Mouse (Mus musculus) thymus, adult 18-20 months (tissue): ENCODE measurements around the gene Osbpl7.

ENCODE experiments used
- DNase-seq, 2 experiments: peaks; one replicate each; pipeline ENCODE4 v3.0.0; 2022; ENCODE audit warnings: mixed read lengths in 2 of 2

The Osbpl7 gene

DNA sequence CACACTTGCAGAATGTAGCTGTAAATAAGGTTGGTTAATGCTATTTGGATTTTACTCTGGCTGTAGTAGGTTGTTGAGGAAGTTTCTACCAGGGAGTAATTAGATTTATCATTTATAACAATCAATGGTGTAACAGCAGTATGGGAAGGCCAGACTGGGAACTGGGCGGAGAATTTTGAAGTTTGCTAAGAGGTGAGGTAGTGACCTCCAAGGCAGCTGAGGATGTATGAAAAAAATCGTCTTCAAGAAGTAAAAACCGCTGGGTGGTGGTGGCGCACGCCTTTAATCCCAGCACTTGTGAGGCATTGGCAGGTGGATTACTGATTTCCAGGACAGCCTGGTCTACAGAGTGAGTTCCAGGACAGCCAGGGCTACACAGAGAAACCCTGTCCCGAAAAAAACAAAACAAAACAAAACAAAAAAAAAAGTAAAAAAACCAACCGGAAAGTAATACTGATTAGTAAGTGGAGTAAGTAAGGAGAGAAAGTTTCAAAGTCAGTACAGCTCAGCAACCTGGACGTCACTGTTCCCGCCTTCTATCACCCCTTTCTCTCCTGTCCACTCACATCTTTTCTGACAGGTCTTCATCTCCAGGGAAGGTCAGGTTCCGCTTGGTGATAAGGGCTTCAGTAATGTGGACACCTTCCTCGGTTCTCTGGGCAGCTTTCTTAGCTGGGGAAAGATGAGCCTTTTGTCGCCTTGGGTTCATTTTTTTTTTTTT, 10.0 kb upstream of the Osbpl7 start:
- no peak for DNase-seq

GRCm38 (mm10) chr11:97041022-97041899, 9.2 kb upstream of the Osbpl7 start, which contains the start of the genes Lrrc46 and Mrpl10:
Gene Lrrc46 (minus strand): TSS chr11:97041407.
Gene Mrpl10 (plus strand): TSS chr11:97041560.
- DNase-seq: peak; percentile 69 to 81

- no peak for DNase-seq
Measured at GRCm38 (mm10) chr11:97044902-97045301, 5.5 kb upstream of the Osbpl7 start.

DNA sequence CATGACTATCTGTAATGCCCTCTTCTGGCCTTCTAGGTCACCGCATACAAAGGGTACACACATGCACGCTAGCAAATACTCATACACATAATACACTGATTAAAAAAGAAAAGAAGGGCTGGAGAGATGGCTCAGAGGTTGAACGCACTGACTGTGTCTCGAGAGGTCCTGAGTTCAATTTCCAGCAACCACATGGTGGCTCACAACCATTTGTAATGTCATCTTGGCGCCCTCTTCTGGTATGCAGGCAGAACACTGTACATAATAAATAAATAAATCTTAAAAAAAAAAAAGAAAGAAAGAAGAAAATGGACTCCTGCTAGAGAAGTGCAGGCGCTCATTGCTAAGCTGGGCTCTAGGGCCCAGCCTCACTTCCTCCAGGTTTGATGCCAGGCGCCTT, 4.6 kb upstream of the Osbpl7 start:
- DNase-seq: no peak

DNA sequence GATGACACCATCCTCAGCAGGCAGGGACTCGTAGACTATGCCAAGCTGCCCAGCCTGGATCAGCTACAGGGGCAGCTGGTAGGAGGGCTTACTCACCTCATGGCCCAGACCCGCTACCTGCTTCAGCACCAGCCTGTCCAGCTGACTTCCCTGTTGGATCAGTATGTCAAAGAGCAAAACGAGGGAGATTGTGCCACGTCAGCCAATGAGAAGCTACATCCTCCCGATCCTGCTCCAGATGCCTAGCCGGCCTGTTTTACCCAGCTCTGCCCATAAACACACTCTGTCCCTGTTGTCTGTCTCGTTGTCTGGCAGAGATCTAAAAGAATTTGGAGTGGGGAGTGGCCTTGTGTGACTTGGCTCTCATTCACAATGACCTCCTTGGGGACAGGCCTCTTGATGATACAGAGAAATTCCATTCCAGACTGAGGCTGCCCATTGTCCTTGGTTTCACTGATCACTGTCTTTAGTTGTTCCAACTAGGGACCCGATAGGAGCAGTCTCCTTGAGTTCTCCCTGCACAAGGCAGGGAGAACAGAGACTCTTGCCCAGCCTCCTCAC, 2.3 kb upstream of the Osbpl7 start:
- DNase-seq: no peak

DNA sequence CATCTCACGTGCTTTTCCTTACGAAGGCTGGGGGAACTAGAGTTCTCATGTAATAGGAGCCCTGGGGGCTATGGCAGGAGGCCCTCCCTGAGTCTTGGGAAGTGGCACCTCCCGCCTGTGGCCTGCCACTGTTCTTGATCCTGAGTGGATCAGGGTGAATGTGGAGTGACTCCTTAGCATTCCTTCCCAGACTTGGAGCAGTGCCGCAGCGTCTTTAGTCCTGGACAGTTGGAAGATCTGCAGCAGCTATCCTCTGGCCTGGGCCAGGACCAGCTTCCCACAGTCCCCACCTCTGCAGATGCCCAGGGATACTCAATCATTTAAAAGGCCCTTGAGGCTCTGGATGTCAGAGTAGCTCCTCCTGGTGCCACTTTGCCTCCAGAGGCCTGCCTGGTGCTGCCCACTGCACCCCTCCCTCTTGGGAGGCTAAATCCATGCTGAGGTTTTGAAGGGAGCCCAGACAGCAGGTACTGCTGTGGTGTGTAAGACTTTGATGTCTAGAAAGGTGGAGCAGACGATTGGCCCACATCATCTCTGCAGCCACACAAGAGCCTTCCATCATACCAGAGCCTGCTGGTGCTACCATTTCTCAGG, 839 bp upstream of the Osbpl7 start:
- DNase-seq: no peak

DNA sequence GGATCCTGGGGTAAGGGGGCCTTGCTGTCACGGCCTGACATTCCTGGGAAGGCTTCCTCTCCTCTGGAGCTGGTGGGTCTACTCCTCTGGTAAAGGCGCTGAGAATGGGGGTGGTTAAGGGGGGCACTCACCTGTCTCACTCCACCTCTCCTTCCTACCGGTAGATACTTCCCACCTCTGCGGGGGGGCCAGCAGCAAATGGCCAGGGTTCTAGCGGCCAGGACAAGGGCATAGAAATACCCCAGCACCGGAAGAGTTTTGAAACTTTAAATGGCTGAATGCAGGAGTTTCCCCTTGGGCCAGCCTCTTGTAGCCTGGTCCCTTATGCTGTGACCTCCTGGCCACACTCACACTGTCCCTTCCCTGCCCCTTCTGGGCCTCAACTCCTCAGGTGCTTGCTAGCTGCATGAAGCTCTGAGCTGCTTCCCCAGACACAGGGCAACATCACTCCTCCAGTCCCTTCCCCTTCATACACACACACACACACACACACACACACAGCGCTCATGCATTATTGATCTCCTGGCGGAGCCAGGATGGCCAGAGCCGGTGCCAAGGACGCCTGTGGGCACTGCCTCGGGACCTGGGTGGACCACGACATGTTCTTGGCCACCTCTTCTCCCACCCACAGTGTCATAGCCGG, 637 bp downstream of the Osbpl7 start:
- no peak for DNase-seq

DNA sequence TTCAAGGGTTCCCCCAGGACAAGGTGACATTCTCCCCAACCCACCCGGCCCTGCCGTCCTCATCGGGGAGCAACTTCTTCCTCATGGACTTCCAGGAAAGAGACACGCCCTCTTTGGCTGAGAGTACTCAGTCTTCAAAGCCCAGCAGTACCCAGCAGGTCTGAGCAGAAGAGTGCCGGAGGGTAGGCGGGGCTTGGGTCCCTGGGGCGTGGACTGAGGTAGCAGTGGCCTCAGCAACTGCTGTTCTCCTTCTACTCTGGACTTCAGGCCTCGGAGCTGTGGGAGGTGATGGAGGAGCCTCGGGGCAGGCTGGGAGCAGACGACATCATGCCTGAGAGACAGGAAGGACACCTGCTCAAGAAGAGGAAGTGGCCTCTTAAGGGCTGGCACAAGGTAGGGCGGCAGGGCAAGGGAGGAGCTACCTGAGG, 1.8 kb downstream of the Osbpl7 start:
- DNase-seq: no peak

DNA sequence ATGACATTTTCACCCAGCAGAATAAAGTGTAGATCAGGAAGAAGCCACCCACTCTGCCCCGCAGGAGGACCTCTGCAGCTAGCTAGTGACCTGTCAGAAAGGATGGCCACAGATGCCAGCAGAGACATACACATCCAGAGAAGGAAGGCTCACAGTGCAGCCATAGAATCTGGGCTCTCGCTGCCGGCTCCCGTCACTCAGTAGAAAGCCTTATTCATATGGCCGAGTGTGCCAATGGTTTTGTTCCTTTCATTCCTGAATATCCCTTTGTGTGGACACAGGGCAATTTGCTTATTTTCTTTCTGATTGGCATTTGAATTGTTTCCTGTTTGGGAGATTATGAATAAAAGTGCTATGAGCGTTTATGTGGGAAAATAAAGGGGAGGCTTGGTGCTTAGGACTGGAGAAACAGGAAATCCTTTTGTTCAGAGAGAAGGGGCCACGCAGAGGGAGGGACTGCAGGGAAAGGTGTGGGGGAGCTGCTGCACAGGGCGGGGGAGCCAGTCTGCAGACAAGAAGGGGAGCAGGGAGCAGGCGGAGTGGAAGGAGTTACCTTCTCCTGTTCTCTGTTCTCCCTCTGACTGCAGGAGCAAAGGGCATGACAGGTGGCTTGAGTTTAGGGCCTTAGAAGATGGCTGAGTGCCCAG, 13.0 kb downstream of the Osbpl7 start:
- no peak for DNase-seq

DNA sequence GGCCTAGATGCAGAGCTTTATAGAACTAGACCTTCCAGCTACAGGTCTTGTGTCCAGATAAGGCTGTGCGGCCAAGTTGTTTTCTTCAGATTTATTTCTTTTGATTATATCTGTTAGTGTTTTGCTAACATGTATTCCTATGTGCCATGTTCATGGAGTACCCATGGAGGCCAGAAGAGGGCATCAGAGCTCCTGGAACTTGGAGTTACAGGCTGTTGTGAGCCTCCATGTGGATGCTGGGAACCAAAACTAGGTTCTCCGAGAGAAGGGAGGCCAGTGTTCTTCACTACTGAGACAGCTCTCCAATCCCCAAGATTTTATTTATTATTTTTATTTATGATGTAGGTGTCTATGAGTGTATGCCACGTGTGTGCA, 13.5 kb downstream of the Osbpl7 start:
- DNase-seq: no peak

- DNase-seq: no peak
Measured at GRCm38 (mm10) chr11:97065538-97066295, 15.3 kb downstream of the Osbpl7 start.

DNA sequence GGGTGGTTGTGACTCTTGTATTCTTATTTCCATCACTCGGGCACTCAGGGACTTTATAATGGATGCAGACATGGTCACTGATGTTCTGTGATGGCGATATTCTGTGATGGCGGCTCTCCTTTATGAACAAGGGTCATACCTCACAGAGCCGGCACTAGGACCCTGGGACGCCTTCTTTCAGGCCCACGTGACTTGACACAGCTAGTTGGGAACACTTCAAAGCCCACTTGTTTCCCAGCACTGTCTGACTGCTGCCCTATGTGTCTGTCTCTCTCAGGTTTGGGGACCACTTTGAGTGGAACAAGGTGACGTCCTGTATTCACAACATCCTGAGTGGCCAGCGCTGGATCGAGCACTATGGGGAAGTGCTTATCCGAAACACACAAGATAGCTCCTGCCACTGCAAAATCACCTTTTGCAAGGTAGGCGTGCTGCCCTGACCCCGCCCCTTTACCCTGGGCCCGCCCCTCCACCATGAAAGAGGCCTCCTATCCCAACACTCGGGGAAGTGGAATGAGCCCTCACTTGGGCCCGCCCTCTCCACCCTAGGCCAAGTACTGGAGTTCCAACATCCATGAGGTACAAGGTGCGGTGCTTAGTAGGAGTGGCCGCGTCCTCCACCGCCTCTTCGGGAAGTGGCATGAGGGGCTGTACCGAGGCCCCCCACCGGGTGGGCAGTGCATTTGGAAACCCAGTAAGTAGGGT, 16.4 kb downstream of the Osbpl7 start:
- no peak for DNase-seq

GRCm38 (mm10) chr11:97069333-97069732, 18.9 kb downstream of the Osbpl7 start:
- no peak for DNase-seq

- no peak for DNase-seq
Measured at GRCm38 (mm10) chr11:97069770-97070169, 19.3 kb downstream of the Osbpl7 start.

DNA sequence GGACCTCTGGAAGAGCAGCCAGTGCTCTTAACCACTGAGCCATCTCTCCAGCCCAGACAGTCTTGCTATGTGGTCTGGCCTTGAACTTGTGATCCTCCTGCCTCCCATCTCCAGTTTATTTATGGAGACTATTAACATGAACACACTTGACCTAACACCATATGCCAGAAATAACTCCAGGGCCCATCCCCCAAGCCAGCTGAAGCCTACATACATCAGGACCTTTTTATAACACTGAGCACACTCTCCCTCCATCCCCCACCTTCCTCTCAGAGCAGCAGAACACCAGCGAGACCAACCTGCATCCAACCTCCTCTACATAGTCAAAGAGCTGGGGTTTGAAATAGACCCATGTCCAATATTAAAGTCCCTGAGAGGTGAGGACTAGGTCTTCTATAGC, 20.7 kb downstream of the Osbpl7 start:
- DNase-seq: no peak

GRCm38 (mm10) chr11:97072533-97072932, 22.1 kb downstream of the Osbpl7 start:
- DNase-seq: no peak

DNA sequence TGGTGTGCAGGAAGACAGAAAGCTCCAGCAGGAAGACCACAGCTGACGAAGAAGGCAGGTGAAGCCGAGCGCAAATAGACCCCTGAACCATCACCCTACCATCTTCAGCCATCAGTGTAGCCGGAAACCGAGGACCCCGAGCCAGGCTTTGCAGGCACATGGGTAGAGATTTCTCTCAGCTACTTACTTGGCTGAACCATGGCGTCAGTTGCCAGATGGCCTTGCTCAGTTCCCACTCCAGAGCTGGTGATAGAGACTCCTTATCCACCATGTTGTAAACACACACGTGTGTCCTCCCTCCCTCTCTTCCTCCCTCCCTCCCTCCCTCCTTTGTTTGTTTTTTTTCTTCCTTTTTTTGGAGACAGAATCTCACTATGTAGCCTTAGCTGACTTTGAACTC, 23.8 kb downstream of the Osbpl7 start:
- DNase-seq: no peak

DNA sequence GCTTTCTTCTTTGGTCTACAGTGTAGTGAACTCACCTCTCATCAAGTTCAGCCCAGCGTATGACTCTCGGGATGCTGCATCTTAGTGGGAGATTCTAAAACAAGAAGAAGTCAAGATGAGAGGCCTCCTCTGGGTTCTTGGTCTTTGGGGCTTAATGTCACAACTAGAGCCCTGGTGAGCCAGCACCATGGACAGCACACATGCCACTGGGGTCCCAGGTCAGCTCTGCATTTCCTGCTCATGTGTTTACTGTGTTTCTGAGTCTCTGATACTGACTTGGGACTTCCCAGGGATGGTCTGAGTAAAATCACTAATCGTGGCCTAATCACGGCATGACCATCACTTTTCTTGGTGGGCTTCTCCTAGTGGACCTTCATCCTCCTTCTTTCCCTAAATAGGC, 28.3 kb downstream of the Osbpl7 start:
- DNase-seq: no peak

GRCm38 (mm10) chr11:97080291-97080690, 29.9 kb downstream of the Osbpl7 start:
- no peak for DNase-seq

- no peak for DNase-seq
Measured at GRCm38 (mm10) chr11:97082977-97083376, 32.5 kb downstream of the Osbpl7 start.
